In genomic region chr10:4598244-4598842, GRCm38 (mm10) we compare ENCODE assay signal across 9 mouse cellular contexts. TPM values are rescaled to one million over a fixed set of nuclear protein-coding genes. Genes with fewer than 3 reads are reported as not detected.
DNase-seq lines count a peak whose midpoint lies in the region; ATAC-seq and TF ChIP-seq lines count a peak whose summit lies in the region.
"Had no signal": no experiment of that assay in that cellular context is flagged by ENCODE, and none has a peak within 500 bp of the region (broad histone marks: within the 10 kb centered on the region; RNA-seq: fewer than 3 reads in every experiment).

No protein-coding gene starts in this region.

- no peaks in the 10 kb centered on the region for H3K27me3 ChIP-seq in hindbrain, embryonic 10.5 days (ENCODE audit: insufficient read depth, poor library complexity, severe bottlenecking)
- H3K27me3 ChIP-seq in hindbrain, embryonic 12.5 days, result no peaks in the 10 kb centered on the region
- peaks cover 9% of the 10 kb centered on the region for H3K27me3 ChIP-seq in E14TG2a.4 (ENCODE audit: insufficient read depth, low read length)
- H3K27me3 ChIP-seq: limb, embryonic 13.5 days had no signal

- H3K4me1 ChIP-seq in hindbrain, embryonic 10.5 days (replicated peaks), result no peaks in the 10 kb centered on the region
- no peaks in the 10 kb centered on the region for H3K4me1 ChIP-seq in hindbrain, embryonic 12.5 days
- H3K4me1 ChIP-seq in E14TG2a.4 (replicated peaks; ENCODE audit: low read depth, low read length), result no peaks in the 10 kb centered on the region
- H3K4me1 ChIP-seq: limb, embryonic 13.5 days had no signal

- ATAC-seq in hindbrain, embryonic 12.5 days (ENCODE audit: low FRiP score), result no peak
- ATAC-seq in megakaryocyte, adult 5-6 weeks (ENCODE audit: poor library complexity, severe bottlenecking), result peak; percentile 46; the same call in 1 of the 2 replicates

- TF ChIP-seq CTCF in E14TG2a.4 (conservative IDR thresholded peaks at IDR 0.05; ENCODE audit: low read length), result peak; percentile 84
- TF ChIP-seq CTCF in layer of hippocampus, adult 2 months (conservative IDR thresholded peaks at IDR 0.05), result peak; percentile 77

- H3K4me2 ChIP-seq in hindbrain, embryonic 12.5 days (replicated peaks), result no peak overlapping the region
- H3K4me2 ChIP-seq: limb, embryonic 13.5 days had no signal

- H3K9ac ChIP-seq in hindbrain, embryonic 12.5 days, result no peak overlapping the region
- H3K9ac ChIP-seq: limb, embryonic 13.5 days had no signal

- WGBS in hindbrain, embryonic 10.5 days, result 65% methylated on average over 10 of the region's 10 CpGs
- WGBS in hindbrain, embryonic 12.5 days, result 59% methylated on average over 10 of the region's 10 CpGs

- no peak overlapping the region for H3K4me3 ChIP-seq in hindbrain, embryonic 10.5 days
- H3K4me3 ChIP-seq in hindbrain, embryonic 12.5 days, result no peak overlapping the region
- no peak overlapping the region for H3K4me3 ChIP-seq in E14TG2a.4 (replicated peaks; ENCODE audit: low read length)
- H3K4me3 ChIP-seq in layer of hippocampus, adult 2 months, result no peak overlapping the region
- H3K4me3 ChIP-seq: limb, embryonic 13.5 days had no signal

- peak; percentile 46 for DNase-seq in hindbrain, embryonic 10.5 days (ENCODE audit: low spot score)
- peak; percentile 15 for DNase-seq in c-Kit-positive CD71-positive TER-119-negative erythroid progenitor cells, embryonic 14.5 days (ENCODE audit: low read depth)
- DNase-seq in forelimb bud, embryonic 11.5 days (ENCODE audit: low read depth, low spot score), result peak; percentile 46
- peak; percentile 30 to 65 for DNase-seq in layer of hippocampus, adult 2 months (ENCODE audit: low spot score in 2 of 2)
- DNase-seq in telencephalon, adult 2 months (ENCODE audit: low read depth, low spot score), result peak; percentile 32

- no peaks in the 10 kb centered on the region for H3K36me3 ChIP-seq in hindbrain, embryonic 10.5 days
- no peaks in the 10 kb centered on the region for H3K36me3 ChIP-seq in hindbrain, embryonic 12.5 days
- no peaks in the 10 kb centered on the region for H3K36me3 ChIP-seq in E14TG2a.4 (ENCODE audit: insufficient read depth, low read length)
- H3K36me3 ChIP-seq: limb, embryonic 13.5 days had no signal

- no peak overlapping the region for H3K27ac ChIP-seq in hindbrain, embryonic 10.5 days
- no peak overlapping the region for H3K27ac ChIP-seq in hindbrain, embryonic 12.5 days
- H3K27ac ChIP-seq in layer of hippocampus, adult 2 months, result no peak overlapping the region
- H3K27ac ChIP-seq: limb, embryonic 13.5 days had no signal

- H3K9me3 ChIP-seq in hindbrain, embryonic 10.5 days, result 0 out of 2 replicates have a peak, but pooled peaks cover 2% of the 10 kb centered on the region
- H3K9me3 ChIP-seq in hindbrain, embryonic 12.5 days (replicated peaks), result no peaks in the 10 kb centered on the region
- H3K9me3 ChIP-seq in E14TG2a.4 (ENCODE audit: low read length), result no peaks in the 10 kb centered on the region; the same call in 1 of the 2 replicates
- H3K9me3 ChIP-seq: limb, embryonic 13.5 days had no signal

RNA-seq across cellular contexts. Expression of gene Esr1, which starts 13.1 kb away (rescaled TPM):
- 0.08 TPM in 1 of 2 replicates, not detected in the other for polyA plus RNA-seq in hindbrain, embryonic 10.5 days (2016; fragmentation: Nextera tagmentation; extraction: Ambion mirVana)
- polyA plus RNA-seq in hindbrain, embryonic 12.5 days (2016; fragmentation: Nextera tagmentation; extraction: Ambion mirVana), result 0.04 and 0.10 TPM in 2 replicates
- 1 to 10 TPM; 2.5 to 2.7 TPM for total RNA-seq in layer of hippocampus, adult 2 months (2021)
- total RNA-seq in megakaryocyte, adult 5-6 weeks (2015), result 3.9 and 4.0 TPM in 2 replicates
- 2.4 and 3.3 TPM in 2 replicates for total RNA-seq in megakaryocyte, adult 5-6 weeks (2017)
